Mouse (Mus musculus) frontal cortex, adult (tissue): ENCODE measurements around the gene Cercam.
"Not testable (repeated sequence)": the region's sequence is repeated elsewhere in the genome, so short reads cannot be mapped to it uniquely, and the experiment has no call there.

ENCODE experiments used
- ATAC-seq: cut with Nextera tagmentation; 2 replicates; pipeline ENCODE4 v1.9.2; 2017; ENCODE audit warnings: mild to moderate bottlenecking, moderate library complexity, mixed read lengths; ENCODE audit not compliant: low TSS enrichment

Gene Cercam

DNA sequence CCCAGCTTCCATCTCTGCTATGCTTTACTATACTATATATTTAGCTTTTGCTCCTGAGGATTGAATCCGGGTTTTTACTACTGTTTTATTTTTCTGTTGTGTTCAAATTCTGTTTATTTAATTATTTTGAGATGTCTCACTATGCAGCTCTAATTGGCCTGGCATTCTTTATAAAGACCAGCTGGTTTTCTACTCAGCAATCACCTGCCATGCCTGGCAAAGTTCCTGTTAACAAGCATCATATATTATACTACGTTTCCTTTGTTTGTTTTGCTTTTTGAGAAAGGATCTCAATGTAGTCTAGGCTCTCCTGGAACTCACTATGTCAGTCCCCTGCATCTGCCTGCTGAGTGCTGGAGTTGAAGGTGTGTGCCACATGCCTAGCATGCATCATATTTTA, 28.4 kb downstream of the Cercam start:
- no peak for ATAC-seq

DNA sequence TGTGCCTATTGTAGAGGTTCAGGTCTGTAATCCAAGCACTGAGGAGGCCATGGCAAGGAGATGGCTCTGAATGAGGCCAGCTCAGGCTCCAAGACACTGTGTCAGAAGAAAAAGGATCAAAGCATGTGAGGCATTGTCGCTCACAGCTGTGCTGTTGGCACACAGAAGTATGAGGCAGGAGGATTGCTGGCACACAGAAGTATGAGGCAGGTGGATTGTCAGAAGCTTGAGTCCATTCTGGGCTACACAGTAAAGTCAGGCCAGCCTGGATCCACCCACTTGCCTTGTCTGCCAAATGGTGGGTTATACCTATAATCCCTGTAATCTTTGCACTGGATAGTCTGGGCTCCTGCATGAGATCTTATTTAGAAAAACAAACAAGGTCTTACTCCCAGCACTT, 29.1 kb downstream of the Cercam start:
- ATAC-seq = no peak

DNA sequence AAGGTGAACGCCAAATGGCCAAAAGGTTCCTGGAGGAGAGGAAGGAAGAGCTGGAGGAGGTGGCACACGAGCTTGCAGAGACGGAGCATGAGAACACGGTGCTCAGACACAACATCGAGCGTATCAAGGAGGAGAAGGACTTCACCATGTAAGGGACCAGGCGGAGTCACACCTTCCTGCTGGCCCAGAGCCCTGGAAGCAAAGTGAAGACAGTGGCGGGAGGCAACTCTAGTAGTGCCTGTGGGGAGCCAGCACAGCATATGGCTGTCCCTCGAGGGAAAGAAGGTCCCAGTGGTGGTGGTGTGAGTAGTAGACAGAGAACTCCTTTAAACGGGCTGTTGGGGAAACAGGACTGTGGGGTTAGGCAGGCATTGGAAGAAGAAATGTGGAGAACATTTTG, 33.2 kb downstream of the Cercam start:
- no peak for ATAC-seq

DNA sequence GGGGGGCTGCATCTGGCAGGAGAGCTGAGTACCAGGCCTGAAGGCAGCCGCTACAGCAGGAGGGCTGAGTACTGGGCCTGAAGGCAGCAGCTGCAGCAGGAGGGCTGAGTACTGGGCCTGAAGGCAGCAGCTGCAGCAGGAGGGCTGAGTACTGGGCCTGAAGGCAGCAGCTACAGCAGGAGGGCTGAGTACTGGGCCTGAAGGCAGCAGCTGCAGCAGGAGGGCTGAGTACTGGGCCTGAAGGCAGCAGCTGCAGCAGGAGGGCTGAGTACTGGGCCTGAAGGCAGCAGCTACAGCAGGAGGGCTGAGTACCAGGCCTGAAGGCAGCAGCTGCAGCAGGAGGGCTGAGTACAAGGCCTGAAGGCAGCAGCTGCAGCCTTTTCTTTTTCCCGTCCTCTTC, 39.2 kb downstream of the Cercam start:
- ATAC-seq = not testable (repeated sequence)

DNA sequence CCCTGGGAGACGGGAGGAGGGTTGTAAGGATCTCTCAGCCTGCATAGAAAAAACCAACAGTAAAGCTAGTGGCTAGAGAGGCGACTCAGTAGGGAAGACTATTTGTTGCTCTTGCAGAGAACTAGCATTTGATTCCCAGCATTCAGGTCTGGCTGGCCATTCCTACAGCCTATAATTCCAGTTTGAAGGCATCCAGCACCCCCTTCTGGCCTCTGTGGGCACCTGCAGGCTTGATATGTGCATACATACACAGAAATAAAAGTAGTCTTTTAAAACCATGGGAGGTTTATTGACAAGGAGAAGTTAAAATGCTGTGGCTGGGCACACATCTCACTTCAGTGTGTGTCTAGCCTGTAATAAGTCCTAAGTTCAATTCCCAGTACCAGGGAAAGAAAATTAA, 41.1 kb downstream of the Cercam start:
- ATAC-seq = no peak

DNA sequence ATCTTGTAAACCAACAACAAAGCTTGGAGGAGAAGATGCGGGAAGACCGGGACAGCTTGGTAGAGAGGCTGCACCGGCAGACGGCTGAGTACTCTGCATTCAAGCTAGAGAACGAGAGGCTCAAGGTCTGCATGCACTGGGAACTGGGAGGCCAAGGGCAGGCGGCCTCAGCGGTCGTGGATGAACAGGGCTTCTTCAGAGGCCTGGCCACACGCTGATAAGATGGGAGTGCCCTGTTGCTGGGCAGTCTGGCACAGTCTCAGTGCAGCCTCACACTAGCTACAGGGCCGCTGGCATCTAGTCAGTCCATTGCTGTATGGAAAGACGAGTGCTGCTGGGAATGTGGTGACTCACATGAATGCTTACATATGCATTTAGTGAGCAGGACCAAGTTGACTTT, 48.7 kb downstream of the Cercam start:
- no peak for ATAC-seq

DNA sequence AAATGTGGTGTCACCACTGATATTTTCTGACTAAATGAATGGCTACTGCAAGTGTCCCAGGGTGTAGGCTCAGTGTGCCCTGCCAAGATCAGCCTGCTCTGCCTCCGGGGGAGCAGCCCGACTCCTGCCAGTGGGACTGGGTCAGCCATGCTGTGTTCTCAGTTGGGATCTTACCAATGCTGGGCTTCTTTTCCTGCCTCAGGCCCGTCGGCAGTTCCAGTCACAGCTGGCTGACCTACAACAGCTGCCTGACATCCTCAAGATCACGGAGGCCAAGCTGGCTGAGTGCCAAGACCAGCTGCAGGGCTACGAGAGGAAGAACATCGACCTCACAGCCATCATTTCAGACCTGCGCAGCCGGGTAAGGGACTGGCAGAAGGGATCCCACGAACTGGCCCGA, 53.0 kb downstream of the Cercam start:
- ATAC-seq = no peak

DNA sequence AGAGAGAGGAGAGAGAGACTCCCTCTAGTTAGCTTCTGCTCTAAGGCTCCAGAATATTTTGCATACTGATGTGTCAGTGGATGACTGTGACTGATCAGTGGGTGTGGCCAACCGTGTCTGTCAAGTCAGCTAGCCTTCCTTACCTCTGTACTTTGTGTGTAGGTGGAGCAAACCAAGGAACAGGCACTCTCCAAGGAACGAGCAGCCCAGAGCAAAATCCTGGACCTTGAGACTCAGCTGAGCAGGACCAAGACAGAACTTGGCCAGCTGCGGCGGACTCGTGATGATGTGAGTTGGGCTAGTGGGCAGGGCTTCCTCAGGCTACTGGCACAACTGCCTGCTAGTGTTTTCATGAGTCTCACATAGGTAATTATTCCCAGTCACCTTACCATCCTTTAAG, 57.6 kb downstream of the Cercam start:
- no peak for ATAC-seq

DNA sequence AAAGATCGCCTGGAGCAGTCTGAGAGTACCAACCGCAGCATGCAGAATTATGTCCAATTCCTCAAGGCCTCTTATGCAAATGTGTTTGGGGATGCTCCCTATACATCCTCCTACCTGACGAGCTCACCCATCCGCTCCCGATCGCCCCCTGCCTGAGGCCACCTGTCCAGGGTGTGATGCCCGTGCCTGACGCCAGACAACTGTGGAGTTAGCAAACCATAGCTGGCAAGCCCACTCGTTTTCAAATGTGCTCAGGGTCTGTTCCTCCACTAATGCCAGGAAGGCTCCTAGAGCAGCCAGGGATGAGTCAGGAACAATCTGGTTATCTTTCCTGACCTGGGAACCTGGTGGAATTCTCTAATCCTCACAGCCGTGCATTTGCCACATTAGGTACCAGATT, 61.5 kb downstream of the Cercam start:
- ATAC-seq = no peak

DNA sequence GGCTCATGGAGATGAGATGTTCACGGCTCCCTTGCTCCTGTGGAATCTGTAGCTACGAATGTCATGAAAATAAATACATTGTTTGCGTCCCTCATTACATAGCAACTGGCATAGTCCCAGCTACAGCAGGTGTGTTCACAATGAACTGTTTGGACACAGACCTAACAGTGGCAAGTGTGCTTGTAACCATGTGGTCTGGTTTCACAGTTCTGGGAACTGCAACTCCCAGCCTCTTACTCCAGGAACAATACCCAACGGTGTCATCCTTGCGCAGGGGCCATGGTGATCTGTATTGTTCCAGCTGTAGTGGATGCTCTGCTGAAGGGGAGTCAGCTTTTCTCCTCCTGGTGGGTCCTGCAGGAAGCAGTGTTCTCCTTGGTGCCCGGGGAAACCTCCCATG, 62.2 kb downstream of the Cercam start:
- ATAC-seq = no peak
